12 mouse cellular contexts compared by ENCODE assay signal in genomic region chr2:27390325-27390724, GRCm38 (mm10). TPM values are rescaled to one million over a fixed set of nuclear protein-coding genes. Genes with fewer than 3 reads are reported as not detected.
DNase-seq lines count a peak whose midpoint lies in the region; ATAC-seq lines count a peak whose summit lies in the region.
"Had no signal": no experiment of that assay in that cellular context is flagged by ENCODE, and none has a peak within 500 bp of the region (broad histone marks: within the 10 kb centered on the region; RNA-seq: fewer than 3 reads in every experiment).

No protein-coding gene starts in this region.

- H3K4me3 ChIP-seq in heart, embryonic 12.5 days, result no peak overlapping the region
- no peak overlapping the region for H3K4me3 ChIP-seq in neural tube, embryonic 15.5 days (replicated peaks)
- no peak overlapping the region for H3K4me3 ChIP-seq in limb, embryonic 10.5 days
- H3K4me3 ChIP-seq: forebrain, embryonic 13.5 days; midbrain, embryonic 15.5 days had no signal

- peaks cover 9% of the 10 kb centered on the region; the same call in 1 of the 2 replicates for H3K9me3 ChIP-seq in heart, embryonic 12.5 days (replicated peaks)
- H3K9me3 ChIP-seq in neural tube, embryonic 15.5 days (replicated peaks), result no peaks in the 10 kb centered on the region
- H3K9me3 ChIP-seq in limb, embryonic 10.5 days (replicated peaks), result no peaks in the 10 kb centered on the region
- H3K9me3 ChIP-seq: midbrain, embryonic 15.5 days had no signal

- peaks cover 58% of the 10 kb centered on the region for H3K4me1 ChIP-seq in heart, embryonic 12.5 days (replicated peaks)
- peaks cover 54% of the 10 kb centered on the region for H3K4me1 ChIP-seq in neural tube, embryonic 15.5 days
- peaks cover 63% of the 10 kb centered on the region for H3K4me1 ChIP-seq in limb, embryonic 10.5 days

- no peak overlapping the region for H3K9ac ChIP-seq in heart, embryonic 12.5 days
- H3K9ac ChIP-seq in neural tube, embryonic 15.5 days (replicated peaks), result no peak overlapping the region
- H3K9ac ChIP-seq: midbrain, embryonic 15.5 days had no signal

- DNase-seq in heart, postnatal 4 days, result no peak
- DNase-seq in neural tube, embryonic 10.5 days (ENCODE audit: extremely low spot score, low spot score), result no peak
- DNase-seq in limb, embryonic 10.5 days (ENCODE audit: low spot score), result no peak
- no peak for DNase-seq in urinary bladder, postnatal 25 days (ENCODE audit: low spot score)
- DNase-seq in left cerebral cortex, adult 8-10 months (ENCODE audit: low spot score in 2 of 2), result no peak
- DNase-seq in ovary, postnatal 36 days (ENCODE audit: low spot score), result no peak
- DNase-seq: B cell, adult 2 months; right cerebral cortex, postnatal 4 days had no signal

- H3K27me3 ChIP-seq in heart, embryonic 12.5 days (replicated peaks), result peaks cover 26% of the 10 kb centered on the region; the same call in 1 of the 2 replicates
- no peaks in the 10 kb centered on the region for H3K27me3 ChIP-seq in neural tube, embryonic 15.5 days (replicated peaks)
- H3K27me3 ChIP-seq in limb, embryonic 10.5 days (ENCODE audit: low read depth, poor library complexity, severe bottlenecking), result no peaks in the 10 kb centered on the region
- H3K27me3 ChIP-seq: forebrain, embryonic 13.5 days; midbrain, embryonic 15.5 days had no signal

- peaks cover 4% of the 10 kb centered on the region; the same call in 1 of the 2 replicates for H3K36me3 ChIP-seq in heart, embryonic 12.5 days
- no peaks in the 10 kb centered on the region; the same call in 1 of the 2 replicates for H3K36me3 ChIP-seq in neural tube, embryonic 15.5 days
- H3K36me3 ChIP-seq in limb, embryonic 10.5 days, result peaks cover 19% of the 10 kb centered on the region
- H3K36me3 ChIP-seq: midbrain, embryonic 15.5 days had no signal

- no peak overlapping the region; the same call in 1 of the 2 replicates for H3K4me2 ChIP-seq in heart, embryonic 12.5 days
- H3K4me2 ChIP-seq in neural tube, embryonic 15.5 days, result no peak overlapping the region
- H3K4me2 ChIP-seq: forebrain, embryonic 13.5 days; midbrain, embryonic 15.5 days had no signal

- peak overlapping the region; percentile 49 for H3K27ac ChIP-seq in heart, embryonic 12.5 days (ENCODE audit: poor library complexity, severe bottlenecking)
- peak overlapping the region; percentile 37; the same call in 1 of the 2 replicates for H3K27ac ChIP-seq in neural tube, embryonic 15.5 days (replicated peaks)
- peak overlapping the region; percentile 1; the same call in 1 of the 2 replicates for H3K27ac ChIP-seq in limb, embryonic 10.5 days
- H3K27ac ChIP-seq: forebrain, embryonic 13.5 days; midbrain, embryonic 15.5 days had no signal

- ATAC-seq in heart, embryonic 12.5 days (ENCODE audit: insufficient number of reproducible peaks, low FRiP score), result no peak
- ATAC-seq in neural tube, embryonic 15.5 days (ENCODE audit: low FRiP score), result no peak

- 53% methylated on average over 8 of the region's 8 CpGs for WGBS in heart, embryonic 12.5 days
- 72% methylated on average over 8 of the region's 8 CpGs for WGBS in neural tube, embryonic 15.5 days
- WGBS in limb, embryonic 10.5 days, result 80% methylated on average over 8 of the region's 8 CpGs

RNA-seq across cellular contexts. Expression of gene Vav2, which starts 36.5 kb away (rescaled TPM):
- 4.5 and 5.4 TPM in 2 replicates for polyA plus RNA-seq in heart, embryonic 12.5 days (2016; fragmentation: Nextera tagmentation; extraction: Ambion mirVana)
- 10 to 100 TPM; 13.3 to 14.8 TPM for total RNA-seq in heart, postnatal 4 days (2021)
- 12.4 and 15.5 TPM in 2 replicates for polyA plus RNA-seq in neural tube, embryonic 15.5 days (2015; fragmentation: Nextera tagmentation; extraction: Ambion mirVana)
- 9.2 and 9.6 TPM in 2 replicates for polyA plus RNA-seq in limb, embryonic 10.5 days (2016; fragmentation: Nextera tagmentation; extraction: Ambion mirVana)
- total RNA-seq in left cerebral cortex, adult 8-10 months (2022), result 10 to 100 TPM in 2 of 4 experiments, 1 to 10 TPM in 2; 9.1 to 11.0 (median 9.8) TPM

RNA-seq across cellular contexts. Expression of gene Brd3os, which starts 51.8 kb away (rescaled TPM):
- 2.9 and 3.2 TPM in 2 replicates for polyA plus RNA-seq in heart, embryonic 12.5 days (2016; fragmentation: Nextera tagmentation; extraction: Ambion mirVana)
- total RNA-seq in heart, postnatal 4 days (2021), result 1 to 10 TPM in 1 of 2 experiments, under 1 TPM in 1; 0.90 to 1.1 TPM
- 40.4 and 45.0 TPM in 2 replicates for polyA plus RNA-seq in neural tube, embryonic 15.5 days (2015; fragmentation: Nextera tagmentation; extraction: Ambion mirVana)
- 5.2 and 7.6 TPM in 2 replicates for polyA plus RNA-seq in limb, embryonic 10.5 days (2016; fragmentation: Nextera tagmentation; extraction: Ambion mirVana)
- total RNA-seq in left cerebral cortex, adult 8-10 months (2022), result 10 to 100 TPM; 28.5 to 30.9 (median 28.8) TPM
